Comparison of ENCODE assay signal across 16 mouse cellular contexts in genomic region chr2:74933771-74934170, GRCm38 (mm10).
DNase-seq lines count a peak whose midpoint lies in the region; ATAC-seq and TF ChIP-seq lines count a peak whose summit lies in the region.
"Had no signal": no experiment of that assay in that cellular context is flagged by ENCODE, and none has a peak within 500 bp of the region (broad histone marks: within the 10 kb centered on the region; RNA-seq: fewer than 3 reads in every experiment).

No protein-coding gene starts in this region.

- peak; percentile 9 to 55 for DNase-seq in cerebellum, postnatal 25 days
- no peak for DNase-seq in cerebellum, adult 11-12 months
- DNase-seq in kidney, postnatal 36 days: no peak
- peak; percentile 21 for DNase-seq in lung, embryonic 14.5 days
- DNase-seq in lung, adult 2 months: no peak
- no peak for DNase-seq in adrenal gland, adult 18-20 months (ENCODE audit: low spot score in 2 of 2)
- DNase-seq: right cerebral cortex, postnatal 14 days had no signal

- no peak for ATAC-seq in kidney, embryonic 14.5 days (ENCODE audit: low FRiP score, low TSS enrichment)
- ATAC-seq in lung, embryonic 14.5 days (ENCODE audit: insufficient read depth): no peak
- ATAC-seq: CD4-positive, CD25-positive, alpha-beta regulatory T cell, adult 4 months; forebrain, embryonic 15.5 days; hindbrain, embryonic 16.5 days; intestine, embryonic 16.5 days had no signal

- TF ChIP-seq POLR2A in lung, adult 2 months (IDR thresholded peaks at IDR 0.05; ENCODE audit: borderline replicate concordance, extremely low read depth, low read depth, low read length): no peak

- H3K27ac ChIP-seq in kidney, embryonic 14.5 days (ENCODE audit: low read depth, low read length): peak overlapping the region; percentile 0; the same call in 1 of the 2 replicates
- H3K27ac ChIP-seq in lung, embryonic 14.5 days (ENCODE audit: low read depth): no peak overlapping the region
- H3K27ac ChIP-seq: embryonic facial prominence, embryonic 13.5 days; forebrain, embryonic 15.5 days; midbrain, embryonic 10.5 days had no signal

- H3K4me3 ChIP-seq in kidney, embryonic 14.5 days (ENCODE audit: low read length): no peak overlapping the region
- no peak overlapping the region for H3K4me3 ChIP-seq in lung, embryonic 14.5 days (ENCODE audit: low read depth, low read length)
- no peak overlapping the region for H3K4me3 ChIP-seq in lung, adult 2 months (replicated peaks; ENCODE audit: extremely low read depth, low read depth, low read length)
- H3K4me3 ChIP-seq: embryonic facial prominence, embryonic 13.5 days; erythroblast, embryonic 14.5 days; forebrain, embryonic 15.5 days; midbrain, embryonic 10.5 days had no signal

- H3K4me2 ChIP-seq in kidney, embryonic 14.5 days (replicated peaks; ENCODE audit: low read depth, low read length): no peak overlapping the region
- no peak overlapping the region for H3K4me2 ChIP-seq in lung, embryonic 14.5 days
- H3K4me2 ChIP-seq: embryonic facial prominence, embryonic 13.5 days; forebrain, embryonic 15.5 days; heart, embryonic 11.5 days had no signal

- H3K27me3 ChIP-seq in kidney, embryonic 14.5 days (ENCODE audit: control insufficient read depth, insufficient read depth, low read length): no peaks in the 10 kb centered on the region
- H3K27me3 ChIP-seq in lung, embryonic 14.5 days (ENCODE audit: insufficient read depth, low read length): 0 out of 2 replicates have a peak, but pooled peaks cover 8% of the 10 kb centered on the region
- H3K27me3 ChIP-seq: forebrain, embryonic 15.5 days had no signal

- H3K4me1 ChIP-seq in kidney, embryonic 14.5 days (ENCODE audit: control insufficient read depth, insufficient read depth, low read length): peaks cover 29% of the 10 kb centered on the region
- no peaks in the 10 kb centered on the region for H3K4me1 ChIP-seq in lung, embryonic 14.5 days (ENCODE audit: insufficient read depth)
- no peaks in the 10 kb centered on the region for H3K4me1 ChIP-seq in lung, adult 2 months (ENCODE audit: control insufficient read depth, insufficient read depth, low read length)

- no peaks in the 10 kb centered on the region for H3K36me3 ChIP-seq in kidney, embryonic 14.5 days (ENCODE audit: control insufficient read depth, insufficient read depth, low read length)
- H3K36me3 ChIP-seq in lung, embryonic 14.5 days (ENCODE audit: insufficient read depth): no peaks in the 10 kb centered on the region
- H3K36me3 ChIP-seq: embryonic facial prominence, embryonic 13.5 days; forebrain, embryonic 15.5 days; midbrain, embryonic 10.5 days had no signal

- H3K9ac ChIP-seq in kidney, embryonic 14.5 days (ENCODE audit: low read depth, low read length): no peak overlapping the region
- H3K9ac ChIP-seq in lung, embryonic 14.5 days: no peak overlapping the region
- H3K9ac ChIP-seq: embryonic facial prominence, embryonic 13.5 days; forebrain, embryonic 15.5 days had no signal

- no peaks in the 10 kb centered on the region for H3K9me3 ChIP-seq in kidney, embryonic 14.5 days (ENCODE audit: control insufficient read depth, low read length)
- H3K9me3 ChIP-seq in lung, embryonic 14.5 days (ENCODE audit: low read depth, low read length): no peaks in the 10 kb centered on the region
- H3K9me3 ChIP-seq: embryonic facial prominence, embryonic 13.5 days; forebrain, embryonic 15.5 days; midbrain, embryonic 10.5 days had no signal

- WGBS in kidney, embryonic 14.5 days: 73% methylated on average over 1 of the region's 1 CpGs
- WGBS in lung, embryonic 14.5 days: 84% methylated on average over 1 of the region's 1 CpGs
- 83% methylated on average over 1 of the region's 1 CpGs for WGBS in lung, adult 2 months

- TF ChIP-seq CTCF in lung, embryonic 14.5 days (IDR thresholded peaks at IDR 0.05; ENCODE audit: low read depth): no peak
- no peak for TF ChIP-seq CTCF in lung, adult 2 months (IDR thresholded peaks at IDR 0.05; ENCODE audit: insufficient read depth, low read length)

Comparison
In these comparisons a context has a peak if more than half of its experiments do, and no peak if none do; other contexts are left out.
1. DNase-seq: peak in cerebellum, postnatal 25 days (2 of 2) and lung, embryonic 14.5 days (single experiment); none in cerebellum, adult 11-12 months (single experiment), kidney, postnatal 36 days (0 of 2), lung, adult 2 months (single experiment) and adrenal gland, adult 18-20 months (0 of 2).